Mouse (Mus musculus) liver, embryonic 14.5 days (tissue): ENCODE measurements around the gene Gm38392.

Source experiments
- CTCF ChIP-seq: IDR thresholded peaks from 2 replicates; pipeline ENCODE4 v1.5.1; 2016; ENCODE audit warnings: antibody characterized with exemption, low read depth, control low read depth
- EP300 ChIP-seq: IDR thresholded peaks from 2 replicates; pipeline ENCODE4 v1.6.1; 2016; ENCODE audit warnings: antibody characterized with exemption, low read depth

DNA sequence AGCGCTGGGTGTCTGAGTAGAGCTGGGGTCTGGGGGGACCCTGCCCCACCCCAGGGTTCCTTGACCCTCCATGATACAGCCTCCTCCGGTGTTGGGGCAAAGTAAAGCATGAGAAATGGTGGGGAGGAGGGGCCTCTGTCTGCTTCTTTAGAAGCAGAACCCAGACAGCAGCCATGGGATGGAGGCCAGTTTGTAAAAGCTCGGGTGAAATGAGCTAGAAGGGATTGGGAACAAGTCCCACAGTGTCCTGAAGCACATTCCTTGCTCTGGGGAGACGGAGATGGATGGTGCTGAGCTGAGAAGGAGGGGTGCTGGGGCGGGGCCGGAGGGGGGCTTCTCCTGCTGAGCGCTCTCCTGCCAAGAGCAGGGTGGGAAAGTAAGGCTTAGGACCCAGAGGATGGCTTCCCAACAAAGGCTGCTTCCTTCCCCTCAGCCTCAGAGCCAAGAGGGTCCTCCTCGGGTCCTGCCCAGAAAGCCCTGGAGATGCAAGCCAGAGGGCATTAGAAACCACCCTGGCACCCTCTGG, 48.1 kb downstream of the Gm38392 start:
- no peak for TF ChIP-seq CTCF
- no peak for TF ChIP-seq EP300
